Mouse (Mus musculus) limb, embryonic 11.5 days (tissue): ENCODE data around the gene Pkhd1. TPM values are rescaled to one million over a fixed set of nuclear protein-coding genes. Genes with fewer than 3 reads are reported as not detected.

Source experiments
- polyA plus RNA-seq: library from polyadenylated mRNA; unstranded; fragments of >200 nt; fragmentation: Nextera tagmentation; extraction: Ambion mirVana; gene quantifications from 2 replicates; pipeline ENCODE4 v1.2.1, GENCODE M21; 2014

Pkhd1 gene
- polyA plus RNA-seq, 1 experiment from 2014 or later: not detected

Other genes starting within 250 kb of the Pkhd1 start
- gene Il17a, start 112.8 kb upstream of the Pkhd1 start, polyA plus RNA-seq: not detected in 2 replicates
- gene Il17f, start 172.6 kb upstream of the Pkhd1 start, polyA plus RNA-seq: not detected in 2 replicates
- 256 and 290 TPM in 2 replicates for gene Mcm3, start 202.2 kb upstream of the Pkhd1 start, polyA plus RNA-seq